Mouse (Mus musculus) cerebellum, adult 2 months (tissue): ENCODE measurements around the gene Prima1.

Source experiments
- CTCF ChIP-seq: fragments of 200-500 bp; IDR thresholded peaks from 2 replicates; pipeline ENCODE4 v1.5.1; 2011; ENCODE audit warnings: low read depth, mild to moderate bottlenecking, control low read depth, low read length, moderate library complexity, borderline replicate concordance; ENCODE audit not compliant: insufficient read depth
- POLR2A ChIP-seq: fragments of 200-500 bp; IDR thresholded peaks from 2 replicates; pipeline ENCODE4 v1.6.1; 2011; ENCODE audit warnings: low read length, control low read depth, borderline replicate concordance; ENCODE audit not compliant: insufficient read depth

- no peak for TF ChIP-seq CTCF
- TF ChIP-seq POLR2A, result no peak
These were observed 28.4 kb downstream of the Prima1 start for GRCm38 (mm10) chr12:103213591-103213990.
